Mouse (Mus musculus) neural tube, embryonic 14.5 days (tissue): Measurements from ENCODE around the gene Hnrnpm. TPM values are rescaled to one million over a fixed set of nuclear protein-coding genes. Genes with fewer than 3 reads are reported as not detected.
"Not testable (repeated sequence)": the region's sequence is repeated elsewhere in the genome, so short reads cannot be mapped to it uniquely, and the experiment has no call there.

Experiments
- ATAC-seq: fragments of 200-750 bp; cut with Nextera tagmentation; 2 replicates; pipeline ENCODE4 v1.8.0; 2017; ENCODE audit warnings: low read depth, mild to moderate bottlenecking, moderate TSS enrichment, moderate library complexity
- H3K27ac ChIP-seq: fragments of 300-500 bp; sonication (generic); 2 replicates; pipeline ENCODE4 v1.5.1; 2014; ENCODE audit warnings: low read depth, mild to moderate bottlenecking, control low read depth, low read length, moderate library complexity, mixed read lengths
- H3K27me3 ChIP-seq: fragments of 300-500 bp; sonication (generic); 2 replicates; pipeline ENCODE4 v1.6.1; 2014; ENCODE audit warnings: low read length; ENCODE audit not compliant: control insufficient read depth, insufficient read depth
- H3K36me3 ChIP-seq: fragments of 300-500 bp; sonication (generic); 2 replicates; pipeline ENCODE4 v1.6.1; 2014; ENCODE audit warnings: low read length, mixed read lengths; ENCODE audit not compliant: control insufficient read depth, insufficient read depth
- H3K4me1 ChIP-seq: fragments of 300-500 bp; sonication (generic); 2 replicates; pipeline ENCODE4 v1.6.1; 2014; ENCODE audit warnings: low read length; ENCODE audit not compliant: control insufficient read depth, insufficient read depth
- H3K4me2 ChIP-seq: fragments of 300-500 bp; sonication (generic); 2 replicates; pipeline ENCODE4 v1.6.1; 2014; ENCODE audit warnings: mild to moderate bottlenecking, low read depth, low read length, control low read depth
- H3K4me3 ChIP-seq: fragments of 300-500 bp; sonication (generic); 2 replicates; pipeline ENCODE4 v1.5.1; 2014; ENCODE audit warnings: low read depth, low read length, control low read depth, mixed read lengths
- H3K9ac ChIP-seq: fragments of 300-500 bp; sonication (generic); replicated peaks from 2 replicates; pipeline ENCODE4 v1.6.1; 2014; ENCODE audit warnings: low read depth, mild to moderate bottlenecking, control low read depth, low read length, mixed read lengths
- H3K9me3 ChIP-seq: fragments of 300-500 bp; sonication (generic); 2 replicates; pipeline ENCODE4 v1.6.1; 2016; ENCODE audit warnings: low read length; ENCODE audit not compliant: control insufficient read depth
- WGBS: fragments of 180-500 bp; shearing (Covaris S2); extraction: QIAGEN DNeasy Blood & Tissue Kit; methylation state at CpG from one replicate; pipeline ENCODE4 v1.1.7; 2014; 5-methylcytosine and 5-hydroxymethylcytosine counted together
- polyA plus RNA-seq: library from polyadenylated mRNA; unstranded; fragments of >200 nt; fragmentation: Nextera tagmentation; extraction: Ambion mirVana; gene quantifications from 2 replicates; pipeline ENCODE4 v1.2.1, GENCODE M21; 2014

The Hnrnpm gene
- 172 and 220 TPM in 2 replicates for polyA plus RNA-seq

DNA sequence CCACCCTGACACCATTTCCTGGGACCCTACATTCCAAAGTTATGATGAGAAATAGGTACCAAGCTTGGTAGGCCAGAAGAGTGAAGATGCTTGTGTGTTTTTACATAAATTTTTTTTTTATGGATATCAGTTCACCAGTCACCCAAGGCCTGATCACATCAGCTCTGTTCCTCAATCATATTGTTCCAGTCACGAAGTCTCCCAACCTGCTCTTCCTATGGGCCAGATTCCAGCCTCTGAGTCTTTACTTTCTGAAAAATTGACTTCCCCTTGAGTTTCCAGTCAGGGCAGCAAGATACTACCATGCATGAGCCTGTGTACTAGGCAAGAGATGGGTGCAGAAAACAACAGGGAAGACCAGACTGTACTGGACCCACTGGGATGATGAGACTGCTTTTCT is at the start of gene Hnrnpm:
Gene Hnrnpm (minus strand): TSS at position 101 of the 400 bp plus-strand sequence.
- H3K9me3 ChIP-seq = no peaks in the 10 kb centered on the region
- WGBS = 100% methylated on average over 1 of the region's 1 CpGs
- H3K4me2 ChIP-seq = peak within 1 kb of the TSS; percentile 94
- H3K4me1 ChIP-seq = peaks cover 25% of the 10 kb centered on the region
- H3K27ac ChIP-seq = peak within 1 kb of the TSS; percentile 36; the same call in 1 of the 2 replicates
- peak within 1 kb of the TSS; percentile 96; the same call in 1 of the 2 replicates for H3K9ac ChIP-seq
- H3K36me3 ChIP-seq = no peaks in the 10 kb centered on the region
- H3K27me3 ChIP-seq = no peaks in the 10 kb centered on the region
- H3K4me3 ChIP-seq = peak within 1 kb of the TSS; percentile 94
- ATAC-seq = no peak

DNA sequence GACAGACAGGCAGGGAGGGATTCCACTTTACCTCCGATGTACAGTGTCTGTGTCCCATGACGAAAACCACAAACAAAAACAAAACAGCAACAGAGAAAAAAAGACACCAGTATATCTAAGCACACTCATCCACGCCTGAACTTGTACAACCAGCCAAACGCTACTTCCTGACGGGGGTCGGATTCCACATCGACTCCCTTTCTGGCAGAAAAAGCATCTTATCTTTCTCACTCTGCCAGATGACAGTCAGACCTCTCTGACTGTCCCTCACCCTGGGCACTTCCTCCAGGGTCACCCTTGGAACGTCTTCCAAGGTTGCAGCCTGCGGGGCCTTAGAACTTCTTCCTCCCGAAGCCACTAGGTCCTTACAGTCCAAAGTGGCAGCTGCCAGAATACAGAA is 46.9 kb upstream of the Hnrnpm start:
- not testable (repeated sequence) for ATAC-seq, H3K9me3 ChIP-seq, H3K4me2 ChIP-seq, H3K36me3 ChIP-seq, H3K4me1 ChIP-seq, H3K4me3 ChIP-seq, H3K9ac ChIP-seq, H3K27me3 ChIP-seq, H3K27ac ChIP-seq
- WGBS = 88% methylated on average over 10 of the region's 10 CpGs

DNA sequence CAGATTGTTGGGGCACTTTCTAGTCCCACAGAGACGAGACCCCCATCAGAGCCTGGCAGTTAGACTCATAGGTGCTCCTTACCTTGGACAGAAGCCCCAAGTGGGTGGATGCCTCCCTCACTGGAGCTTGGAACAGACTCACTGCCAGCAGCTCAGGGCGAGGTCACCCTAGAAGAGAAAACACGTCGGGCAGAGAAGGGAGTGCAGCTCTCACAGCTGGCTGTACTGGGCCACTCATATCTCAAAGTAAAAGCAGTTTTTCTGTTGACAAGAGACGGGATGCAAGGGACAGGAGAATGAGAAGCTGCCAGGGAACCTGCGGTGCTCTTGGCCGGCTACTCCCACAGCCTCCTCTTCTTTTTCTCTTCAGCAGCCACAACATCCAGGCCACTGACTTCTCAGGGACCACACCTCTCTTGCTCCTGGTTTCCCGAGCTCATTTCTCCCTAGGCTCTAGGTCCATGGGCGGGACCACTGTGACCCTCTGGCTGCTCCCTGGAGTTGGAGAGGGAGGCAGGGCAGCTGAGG is 46.0 kb upstream of the Hnrnpm start:
- not testable (repeated sequence) for H3K4me1 ChIP-seq, H3K27me3 ChIP-seq, H3K9me3 ChIP-seq, H3K27ac ChIP-seq, ATAC-seq, H3K4me3 ChIP-seq, H3K9ac ChIP-seq, H3K36me3 ChIP-seq, H3K4me2 ChIP-seq
- WGBS = 80% methylated on average over 9 of the region's 9 CpGs

DNA sequence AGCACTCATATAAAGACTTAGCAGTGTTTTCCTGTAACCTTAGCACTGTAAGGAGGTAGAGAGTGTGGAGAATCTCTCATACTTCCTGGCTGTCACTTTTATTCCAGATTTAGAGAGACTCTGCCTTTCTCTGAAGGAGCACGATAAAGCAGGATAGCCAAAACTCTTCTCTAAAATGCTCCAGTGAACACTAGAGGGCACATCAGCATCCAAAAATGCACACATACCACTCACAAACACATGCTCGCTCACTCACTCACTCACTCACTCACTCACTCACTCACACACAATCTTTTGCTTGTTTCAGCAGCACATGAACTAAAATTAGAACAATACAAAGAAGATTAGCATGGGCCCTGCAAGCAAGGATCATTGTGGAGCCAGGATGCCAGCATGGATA is 42.6 kb upstream of the Hnrnpm start:
- Histone ChIP-seq H3K9ac (no peak overlapping the region), H3K27ac (no peak overlapping the region), H3K36me3 (no peaks in the 10 kb centered on the region), H3K9me3 (no peaks in the 10 kb centered on the region), H3K27me3 (no peaks in the 10 kb centered on the region), H3K4me1 (no peaks in the 10 kb centered on the region), H3K4me3 (no peak overlapping the region), H3K4me2 (no peak overlapping the region)
- 73% methylated on average over 2 of the region's 2 CpGs for WGBS
- ATAC-seq = no peak

DNA sequence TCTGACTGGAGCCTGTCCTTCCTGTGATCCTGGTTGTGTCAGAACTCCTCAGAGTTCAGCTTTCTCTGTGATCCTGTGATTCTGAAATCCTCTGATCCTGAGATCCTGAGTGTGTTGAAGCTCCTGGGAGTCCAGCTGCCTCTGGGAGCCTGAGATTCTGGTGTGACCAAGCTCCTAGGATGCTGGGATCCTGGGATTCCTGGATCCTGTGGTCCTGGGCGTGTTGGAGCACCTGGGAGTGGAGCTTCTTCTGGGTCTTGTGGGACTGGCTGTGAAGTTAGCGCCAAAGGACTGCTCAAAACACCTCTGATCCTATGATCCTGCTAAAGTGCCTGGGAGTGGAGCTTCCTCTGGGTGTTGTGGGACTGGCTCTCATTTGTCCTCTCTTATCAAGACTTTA is 41.7 kb upstream of the Hnrnpm start:
- ATAC-seq = no peak
- H3K27me3 ChIP-seq = no peaks in the 10 kb centered on the region
- no peaks in the 10 kb centered on the region for H3K4me1 ChIP-seq
- no peak overlapping the region for H3K4me3 ChIP-seq
- H3K9me3 ChIP-seq = no peaks in the 10 kb centered on the region
- H3K9ac ChIP-seq = no peak overlapping the region
- H3K27ac ChIP-seq = no peak overlapping the region
- WGBS = 76% methylated on average over 2 of the region's 2 CpGs
- no peaks in the 10 kb centered on the region for H3K36me3 ChIP-seq
- H3K4me2 ChIP-seq = no peak overlapping the region

DNA sequence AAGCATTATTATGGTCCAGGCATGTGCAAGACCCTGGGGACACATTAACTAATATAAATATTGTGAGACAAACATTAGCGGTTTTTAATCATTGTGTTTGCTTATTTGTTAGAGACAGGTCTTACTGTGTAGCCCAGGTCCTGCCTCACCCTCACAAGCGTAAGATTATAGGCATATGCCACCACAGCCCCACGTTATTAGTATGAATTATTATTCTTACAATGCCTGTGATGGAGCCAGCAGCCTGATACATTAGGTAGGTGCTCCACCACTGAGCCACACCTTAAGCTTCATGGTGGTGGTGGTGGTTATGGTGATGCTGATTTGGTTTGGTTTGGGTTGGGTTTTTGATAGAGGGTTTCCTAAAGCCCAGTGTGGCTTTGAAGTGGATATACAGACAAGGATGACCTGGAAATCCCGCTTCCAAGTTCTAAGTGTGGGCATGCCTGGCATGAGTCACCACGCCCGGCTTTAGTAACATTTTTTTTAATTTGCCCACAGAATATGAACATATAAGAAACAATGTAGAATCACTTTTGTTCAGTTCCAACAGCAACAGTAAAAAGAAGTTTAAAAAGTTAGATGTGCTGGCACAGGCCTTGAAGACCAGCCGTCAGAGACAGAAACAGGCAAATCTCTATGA is 33.2 kb upstream of the Hnrnpm start:
- WGBS = 94% methylated on average over 7 of the region's 7 CpGs

DNA sequence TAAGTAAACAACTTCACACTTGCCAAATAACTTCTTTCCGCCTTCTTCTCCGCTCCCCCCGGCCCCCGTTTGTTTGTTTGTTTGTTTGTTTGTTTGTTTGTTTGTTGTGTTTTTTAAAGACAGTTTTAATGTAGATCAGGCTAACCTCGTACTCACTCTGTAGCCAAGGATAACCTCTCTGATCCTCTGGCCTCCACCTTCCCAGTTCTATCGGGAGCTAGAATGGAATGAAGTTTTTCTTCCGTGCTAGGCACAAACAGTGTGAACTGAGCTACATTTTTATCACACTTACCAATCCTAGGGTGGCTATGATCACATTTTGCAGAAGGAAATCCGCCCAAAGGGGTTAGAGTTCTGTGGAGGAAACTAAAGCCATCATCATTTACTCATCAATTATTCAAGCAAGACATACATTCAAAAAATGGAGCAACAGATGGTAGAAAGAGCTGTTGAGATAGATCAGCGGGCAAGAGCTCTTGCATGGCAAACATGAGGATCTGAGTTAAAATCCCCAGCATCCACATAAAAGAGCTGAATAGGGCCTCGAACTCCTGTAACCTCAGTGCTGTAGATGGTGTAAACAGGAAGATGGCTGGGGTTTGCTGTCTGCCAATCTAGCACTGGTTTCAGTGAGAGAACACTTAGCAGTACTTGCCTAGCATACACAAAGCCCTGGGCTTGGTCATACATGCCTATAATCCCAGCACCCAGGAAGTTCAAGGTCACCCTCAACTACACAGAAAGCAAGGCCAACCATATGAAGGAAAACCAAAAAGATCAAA is 32.5 kb upstream of the Hnrnpm start:
- 47% methylated on average over 10 of the region's 10 CpGs for WGBS
- H3K9ac ChIP-seq = no peak overlapping the region
- 0 out of 2 replicates have a peak, but pooled peaks cover 5% of the 10 kb centered on the region for H3K4me1 ChIP-seq
- no peaks in the 10 kb centered on the region for H3K36me3 ChIP-seq
- peak; percentile 25 for ATAC-seq
- H3K9me3 ChIP-seq = no peaks in the 10 kb centered on the region
- peak overlapping the region; percentile 81 for H3K4me2 ChIP-seq
- H3K4me3 ChIP-seq = peak overlapping the region; percentile 57; the same call in 1 of the 2 replicates
- no peak overlapping the region for H3K27ac ChIP-seq
- H3K27me3 ChIP-seq = no peaks in the 10 kb centered on the region

More for the DNA sequence above, 33.2 kb upstream of the Hnrnpm start:
- H3K9me3 ChIP-seq = no peaks in the 10 kb centered on the region
- no peak overlapping the region for H3K9ac ChIP-seq
- no peak overlapping the region for H3K4me3 ChIP-seq
- 0 out of 2 replicates have a peak, but pooled peaks cover 5% of the 10 kb centered on the region for H3K4me1 ChIP-seq
- ATAC-seq = no peak
- H3K27me3 ChIP-seq = no peaks in the 10 kb centered on the region
- H3K4me2 ChIP-seq = no peak overlapping the region
- no peak overlapping the region for H3K27ac ChIP-seq
- H3K36me3 ChIP-seq = no peaks in the 10 kb centered on the region

DNA sequence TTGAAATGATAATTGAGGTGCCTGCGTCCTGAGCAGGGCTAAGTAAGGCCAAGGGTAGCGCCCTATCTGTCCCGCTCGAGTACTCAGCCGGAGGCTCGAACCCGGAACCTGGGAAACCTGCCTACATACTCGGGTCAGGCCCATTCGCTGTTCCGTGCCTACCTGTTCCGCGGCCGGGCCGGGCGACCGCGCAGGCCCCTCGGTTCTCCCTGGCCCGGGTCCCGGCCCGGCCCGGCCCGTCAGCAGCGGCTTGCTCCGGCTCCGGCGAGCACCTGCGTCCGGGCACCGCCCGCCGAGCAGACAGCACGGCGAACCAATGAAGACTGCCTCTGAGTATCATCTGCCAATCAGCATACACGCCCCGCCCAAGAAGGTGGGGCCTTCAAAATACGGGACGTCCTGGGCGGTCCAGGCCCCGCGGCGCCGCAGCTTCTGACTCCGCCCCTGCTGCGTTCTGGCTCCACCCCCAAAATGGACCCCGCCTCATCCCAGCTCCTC is 31.8 kb upstream of the Hnrnpm start, which contains the start of gene March2:
Gene March2 (minus strand): TSS at position 287 of the 498 bp plus-strand sequence.
- Histone ChIP-seq H3K27ac (peak within 1 kb of the TSS; percentile 50; the same call in 1 of the 2 replicates), H3K9ac (peak within 1 kb of the TSS; percentile 64), H3K9me3 (no peaks in the 10 kb centered on the region), H3K4me3 (peak within 1 kb of the TSS; percentile 57), H3K4me2 (peak within 1 kb of the TSS; percentile 81), H3K36me3 (no peaks in the 10 kb centered on the region), H3K27me3 (no peaks in the 10 kb centered on the region), H3K4me1 (0 out of 2 replicates have a peak, but pooled peaks cover 5% of the 10 kb centered on the region)
- WGBS = under 1% methylated on average over 46 of the region's 46 CpGs
- peak; percentile 100 for ATAC-seq
